Mouse (Mus musculus): ENCODE results near the gene Nle1. TPM values are rescaled to one million over a fixed set of nuclear protein-coding genes. Genes with fewer than 3 reads are reported as not detected.

Nle1 gene
- polyA plus RNA-seq, 1 experiment from 2014 or later, result 20.7 TPM

DNA sequence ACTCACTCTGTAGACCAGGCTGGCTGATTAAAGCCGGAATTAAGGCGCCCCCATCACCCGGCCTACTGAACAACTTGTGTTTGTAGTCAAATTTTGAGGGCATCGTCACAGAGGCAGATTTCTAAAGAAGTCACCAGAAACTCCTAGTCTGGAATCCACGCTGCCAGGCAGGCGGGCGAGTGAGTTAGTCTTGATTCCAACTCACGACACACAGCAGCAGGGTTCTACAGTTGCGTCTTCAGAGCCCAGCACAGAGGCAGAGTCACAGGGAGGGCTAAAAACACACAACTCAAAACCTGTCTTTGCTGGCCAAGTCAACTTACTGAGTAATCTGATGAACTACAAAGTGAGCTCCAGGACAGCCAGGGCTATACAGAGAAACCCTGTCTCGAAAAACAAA lies 55.7 kb downstream of the Nle1 start:
- WGBS, result 85% methylated on average over 10 of the region's 10 CpGs
- Histone ChIP-seq H3K4me1 (replicated peaks; ENCODE audit: control insufficient read depth, insufficient read depth, low read length) (peaks cover 6% of the 10 kb centered on the region), H3K27me3 (ENCODE audit: control insufficient read depth, insufficient read depth, low read length) (no peaks in the 10 kb centered on the region), H3K36me3 (replicated peaks; ENCODE audit: control insufficient read depth, insufficient read depth) (no peaks in the 10 kb centered on the region), H3K9ac (no peak overlapping the region), H3K27ac (no peak overlapping the region), H3K4me3 (replicated peaks; ENCODE audit: low read length) (no peak overlapping the region), H3K9me3 (ENCODE audit: control insufficient read depth, low read length) (no peaks in the 10 kb centered on the region), H3K4me2 (replicated peaks) (no peak overlapping the region)
- DNase-seq (ENCODE audit: low spot score), result no peak
- no peak for ATAC-seq (ENCODE audit: low FRiP score)

DNA sequence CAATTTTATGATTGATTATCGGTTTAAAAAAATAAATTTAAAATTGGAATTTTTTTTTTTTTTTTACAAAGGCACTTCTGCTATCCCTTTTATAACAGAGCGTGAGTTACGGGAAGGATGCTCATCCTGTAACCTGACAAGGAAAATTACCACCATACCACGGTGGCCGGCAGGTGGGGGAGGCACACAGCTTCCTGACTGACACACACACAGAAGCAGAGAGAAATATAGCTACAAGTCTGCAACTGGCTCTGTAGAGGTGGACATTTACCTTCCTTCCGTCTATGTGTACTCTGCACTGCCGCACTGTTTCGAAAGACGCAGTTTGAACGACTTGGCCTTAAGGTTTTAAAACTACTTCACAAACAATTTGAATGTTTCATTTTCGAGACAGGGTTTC lies 56.1 kb downstream of the Nle1 start:
- Histone ChIP-seq H3K36me3 (replicated peaks; ENCODE audit: control insufficient read depth, insufficient read depth) (no peaks in the 10 kb centered on the region), H3K27me3 (ENCODE audit: control insufficient read depth, insufficient read depth, low read length) (no peaks in the 10 kb centered on the region), H3K4me1 (replicated peaks; ENCODE audit: control insufficient read depth, insufficient read depth, low read length) (peaks cover 6% of the 10 kb centered on the region), H3K9me3 (ENCODE audit: control insufficient read depth, low read length) (no peaks in the 10 kb centered on the region), H3K4me2 (replicated peaks) (no peak overlapping the region; the same call in 1 of the 2 replicates), H3K4me3 (replicated peaks; ENCODE audit: low read length) (no peak overlapping the region), H3K9ac (no peak overlapping the region), H3K27ac (no peak overlapping the region)
- DNase-seq (ENCODE audit: low spot score), result no peak
- 87% methylated on average over 11 of the region's 11 CpGs for WGBS
- no peak for ATAC-seq (ENCODE audit: low FRiP score)

Other genes with a start within 250 kb of the Nle1 start
- 0.09 and 0.14 TPM in 2 replicates for gene Cct6b, start 144.1 kb downstream of the Nle1 start, polyA plus RNA-seq (2014; fragmentation: Nextera tagmentation; extraction: Ambion mirVana)
- 23.4 and 26.9 TPM in 2 replicates for gene Zfp830, start 144.1 kb downstream of the Nle1 start, polyA plus RNA-seq (2014; fragmentation: Nextera tagmentation; extraction: Ambion mirVana)
- gene Lig3, start 127.3 kb downstream of the Nle1 start, polyA plus RNA-seq (2014; fragmentation: Nextera tagmentation; extraction: Ambion mirVana), result 26.0 and 35.8 TPM in 2 replicates
- 4.3 and 5.0 TPM in 2 replicates for gene Rffl, start 37.2 kb downstream of the Nle1 start, polyA plus RNA-seq (2014; fragmentation: Nextera tagmentation; extraction: Ambion mirVana)
- 14.0 and 14.3 TPM in 2 replicates for gene Rad51d, start 17.8 kb downstream of the Nle1 start, polyA plus RNA-seq (2014; fragmentation: Nextera tagmentation; extraction: Ambion mirVana)
- 0.37 and 0.77 TPM in 2 replicates for gene Fndc8, start 16.3 kb downstream of the Nle1 start, polyA plus RNA-seq (2014; fragmentation: Nextera tagmentation; extraction: Ambion mirVana)
- gene Unc45b, start 2.1 kb upstream of the Nle1 start, polyA plus RNA-seq (2014; fragmentation: Nextera tagmentation; extraction: Ambion mirVana), result 1.1 and 2.0 TPM in 2 replicates
- 1.4 and 1.6 TPM in 2 replicates for gene Slfn5, start 42.9 kb upstream of the Nle1 start, polyA plus RNA-seq (2014; fragmentation: Nextera tagmentation; extraction: Ambion mirVana)
- 1.8 and 2.7 TPM in 2 replicates for gene Slfn9, start 83.4 kb upstream of the Nle1 start, polyA plus RNA-seq (2014; fragmentation: Nextera tagmentation; extraction: Ambion mirVana)
- gene Slfn8, start 112.4 kb upstream of the Nle1 start, polyA plus RNA-seq (2014; fragmentation: Nextera tagmentation; extraction: Ambion mirVana), result 0.21 and 0.27 TPM in 2 replicates
- 1.3 and 1.4 TPM in 2 replicates for gene Slfn2, start 156.7 kb upstream of the Nle1 start, polyA plus RNA-seq (2014; fragmentation: Nextera tagmentation; extraction: Ambion mirVana)
- gene Slfn1, start 208.4 kb upstream of the Nle1 start, polyA plus RNA-seq (2014; fragmentation: Nextera tagmentation; extraction: Ambion mirVana), result 0.11 TPM in 1 of 2 replicates, not detected in the other

All from hindbrain, embryonic 14.5 days (tissue).